Mouse (Mus musculus) olfactory bulb, adult 2 months (tissue): ENCODE measurements at regions not wholly inside any gene's neighbourhood (a gene's known extent, or its start where the extent isn't known, plus 50 kb on each side); places are given as distances from the start of the nearest gene placed in this dataset.

Experiments
- CTCF ChIP-seq: fragments of 200-500 bp; IDR thresholded peaks from 2 replicates; pipeline ENCODE4 v1.5.1; 2012; ENCODE audit warnings: low read depth, mild to moderate bottlenecking, low read length, moderate library complexity; ENCODE audit not compliant: insufficient read depth
- POLR2A ChIP-seq: fragments of 200-500 bp; IDR thresholded peaks from 2 replicates; pipeline ENCODE4 v1.6.1; 2012; ENCODE audit warnings: mild to moderate bottlenecking, low read depth, low read length, moderate library complexity; ENCODE audit not compliant: insufficient read depth

GRCm38 (mm10) chr10:16996820-16997466 is 726.1 kb upstream of the Cited2 start:
- TF ChIP-seq CTCF (no peak), POLR2A (no peak)
